Mouse (Mus musculus) intestine, postnatal 0 days (tissue): ENCODE results near the gene Urgcp. TPM values are rescaled to one million over a fixed set of nuclear protein-coding genes. Genes with fewer than 3 reads are reported as not detected.

ENCODE experiments used
- ATAC-seq: fragments of 200-750 bp; cut with Nextera tagmentation; 2 replicates; pipeline ENCODE4 v1.8.0; 2017; ENCODE audit warnings: mild to moderate bottlenecking, moderate TSS enrichment, moderate library complexity
- H3K27ac ChIP-seq: fragments of 300-500 bp; sonication (generic); 2 replicates; pipeline ENCODE4 v1.5.1; 2014; ENCODE audit warnings: mild to moderate bottlenecking, low read depth, low read length, moderate library complexity
- H3K27me3 ChIP-seq: fragments of 300-500 bp; sonication (generic); replicated peaks from 2 replicates; pipeline ENCODE4 v1.6.1; 2014; ENCODE audit warnings: low read length, mixed read lengths; ENCODE audit not compliant: control insufficient read depth, insufficient read depth
- H3K36me3 ChIP-seq: fragments of 300-500 bp; sonication (generic); 2 replicates; pipeline ENCODE4 v1.6.1; 2014; ENCODE audit warnings: mild to moderate bottlenecking, moderate library complexity; ENCODE audit not compliant: control insufficient read depth, insufficient read depth
- H3K4me1 ChIP-seq: fragments of 300-500 bp; sonication (generic); replicated peaks from 2 replicates; pipeline ENCODE4 v1.6.1; 2014; ENCODE audit warnings: antibody characterized with exemption, low read length, mixed read lengths; ENCODE audit not compliant: control insufficient read depth, insufficient read depth
- H3K4me2 ChIP-seq: fragments of 300-500 bp; sonication (generic); replicated peaks from 2 replicates; pipeline ENCODE4 v1.6.1; 2014; ENCODE audit warnings: low read depth, mild to moderate bottlenecking, moderate library complexity
- H3K4me3 ChIP-seq: fragments of 300-500 bp; sonication (generic); 2 replicates; pipeline ENCODE4 v1.5.1; 2014; ENCODE audit warnings: low read depth, low read length
- H3K9ac ChIP-seq: fragments of 300-500 bp; sonication (generic); 2 replicates; pipeline ENCODE4 v1.6.1; 2014; ENCODE audit warnings: mild to moderate bottlenecking, low read depth, low read length
- H3K9me3 ChIP-seq: fragments of 300-500 bp; sonication (generic); 2 replicates; pipeline ENCODE4 v1.6.1; 2016; ENCODE audit warnings: mixed run types; ENCODE audit not compliant: control insufficient read depth
- CTCF ChIP-seq: sonication (generic); IDR thresholded peaks from 2 replicates; pipeline ENCODE4 v1.5.1; 2016; ENCODE audit warnings: low read depth, mild to moderate bottlenecking, control low read depth, antibody characterized with exemption, moderate library complexity
- WGBS: fragments of 180-500 bp; shearing (Covaris S2); extraction: QIAGEN DNeasy Blood & Tissue Kit; methylation state at CpG from one replicate; pipeline ENCODE4 v1.1.7; 2014; 5-methylcytosine and 5-hydroxymethylcytosine counted together
- polyA plus RNA-seq: library from polyadenylated mRNA; unstranded; fragments of >200 nt; fragmentation: Nextera tagmentation; extraction: Ambion mirVana; gene quantifications from 2 replicates; pipeline ENCODE4 v1.2.1, GENCODE M21; 2015

Urgcp gene
- polyA plus RNA-seq, 1 experiment from 2014 or later = 15.4 TPM

GRCm38 (mm10) chr11:5707530-5708353 lies 54.4 kb downstream of the Urgcp start:
- Histone ChIP-seq H3K27me3 (no peaks in the 10 kb centered on the region), H3K4me1 (no peaks in the 10 kb centered on the region), H3K4me3 (peak overlapping the region; percentile 98), H3K9ac (peak overlapping the region; percentile 95), H3K27ac (peak overlapping the region; percentile 68), H3K4me2 (peak overlapping the region; percentile 85), H3K36me3 (no peaks in the 10 kb centered on the region; the same call in 1 of the 2 replicates), H3K9me3 (no peaks in the 10 kb centered on the region)
- TF ChIP-seq CTCF = no peak
- peak; percentile 94 for ATAC-seq
- WGBS = 18% methylated on average over 46 of the region's 50 CpGs

- WGBS = under 1% methylated on average over 43 of the region's 43 CpGs
These were observed 55.2 kb downstream of the Urgcp start for GRCm38 (mm10) chr11:5706874-5707529.

GRCm38 (mm10) chr11:5705972-5706371 lies 56.2 kb downstream of the Urgcp start:
- Histone ChIP-seq H3K27me3 (no peaks in the 10 kb centered on the region), H3K27ac (no peak overlapping the region), H3K9me3 (no peaks in the 10 kb centered on the region), H3K9ac (no peak overlapping the region), H3K4me2 (peak overlapping the region; percentile 24), H3K4me3 (no peak overlapping the region), H3K4me1 (no peaks in the 10 kb centered on the region), H3K36me3 (no peaks in the 10 kb centered on the region; the same call in 1 of the 2 replicates)
- TF ChIP-seq CTCF = no peak
- no peak for ATAC-seq
- WGBS = 80% methylated on average over 9 of the region's 9 CpGs

More at GRCm38 (mm10) chr11:5706874-5707529, 55.2 kb downstream of the Urgcp start:
- no peaks in the 10 kb centered on the region for H3K4me1 ChIP-seq
- H3K4me3 ChIP-seq = peak overlapping the region; percentile 98
- no peak; the same call in 1 of the 2 replicates for TF ChIP-seq CTCF
- H3K9ac ChIP-seq = peak overlapping the region; percentile 95
- H3K9me3 ChIP-seq = no peaks in the 10 kb centered on the region
- no peaks in the 10 kb centered on the region; the same call in 1 of the 2 replicates for H3K36me3 ChIP-seq
- ATAC-seq = peak; percentile 74
- H3K4me2 ChIP-seq = peak overlapping the region; percentile 85
- H3K27ac ChIP-seq = peak overlapping the region; percentile 68
- H3K27me3 ChIP-seq = no peaks in the 10 kb centered on the region

- H3K9ac ChIP-seq = no peak overlapping the region
- no peaks in the 10 kb centered on the region for H3K27me3 ChIP-seq
- no peak for ATAC-seq
- TF ChIP-seq CTCF = peak; percentile 22; the same call in 1 of the 2 replicates
- no peaks in the 10 kb centered on the region for H3K9me3 ChIP-seq
- H3K4me2 ChIP-seq = no peak overlapping the region
- 91% methylated on average over 1 of the region's 1 CpGs for WGBS
- H3K4me1 ChIP-seq = no peaks in the 10 kb centered on the region
- H3K4me3 ChIP-seq = no peak overlapping the region
- H3K27ac ChIP-seq = no peak overlapping the region
- no peaks in the 10 kb centered on the region; the same call in 1 of the 2 replicates for H3K36me3 ChIP-seq
These were observed 58.8 kb downstream of the Urgcp start for GRCm38 (mm10) chr11:5703341-5703740.

GRCm38 (mm10) chr11:5702957-5703332 lies 59.2 kb downstream of the Urgcp start:
- H3K36me3 ChIP-seq = no peaks in the 10 kb centered on the region; the same call in 1 of the 2 replicates
- H3K4me1 ChIP-seq = no peaks in the 10 kb centered on the region
- H3K9ac ChIP-seq = no peak overlapping the region
- no peak overlapping the region for H3K4me2 ChIP-seq
- no peaks in the 10 kb centered on the region for H3K9me3 ChIP-seq
- 93% methylated on average over 6 of the region's 6 CpGs for WGBS
- no peaks in the 10 kb centered on the region for H3K27me3 ChIP-seq
- no peak overlapping the region for H3K27ac ChIP-seq
- TF ChIP-seq CTCF = no peak
- no peak overlapping the region for H3K4me3 ChIP-seq
- ATAC-seq = no peak

- Histone ChIP-seq H3K4me1 (no peaks in the 10 kb centered on the region), H3K27me3 (no peaks in the 10 kb centered on the region), H3K36me3 (no peaks in the 10 kb centered on the region; the same call in 1 of the 2 replicates), H3K27ac (no peak overlapping the region), H3K4me2 (no peak overlapping the region), H3K9me3 (no peaks in the 10 kb centered on the region), H3K9ac (no peak overlapping the region), H3K4me3 (no peak overlapping the region)
- WGBS = 73% methylated on average over 5 of the region's 5 CpGs
- no peak for TF ChIP-seq CTCF
- no peak for ATAC-seq
These were observed 59.8 kb downstream of the Urgcp start for GRCm38 (mm10) chr11:5702271-5702956.
